Mouse (Mus musculus): ENCODE results near the gene Ryr2. TPM values are rescaled to one million over a fixed set of nuclear protein-coding genes. Genes with fewer than 3 reads are reported as not detected.

Gene Ryr2
- total and polyA plus RNA-seq, 3 experiments, result 0.11 to 0.13 TPM; not detected in 1

- in situ Hi-C loops (cut with MboI; ENCODE audit: low pct_ligation_motif_present, low pct_unique_long_range_greater_than_20kb, low sequenced_read_pairs), result no loop called here
- no peaks in the 10 kb centered on the region for H3K4me1 ChIP-seq (ENCODE audit: control insufficient read depth in 1 of 2, insufficient read depth in 2 of 2)
- no peaks in the 10 kb centered on the region for H3K79me2 ChIP-seq (replicated peaks; ENCODE audit: control insufficient read depth, extremely low read depth, insufficient read depth, poor library complexity, severe bottlenecking)
Measured at GRCm38 (mm10) chr13:11928709-11929108, 178.0 kb downstream of the Ryr2 start.

GRCm38 (mm10) chr13:11927727-11928126 lies 179.0 kb downstream of the Ryr2 start:
- Histone ChIP-seq H3K27ac (ENCODE audit: insufficient read depth, low read depth) (no peak overlapping the region), H3K4me2 (ENCODE audit: insufficient read depth, low read depth, poor library complexity, severe bottlenecking) (no peak overlapping the region), H3K27me3 (replicated peaks) (no peaks in the 10 kb centered on the region), H3K4me1 (ENCODE audit: control insufficient read depth in 1 of 2, insufficient read depth in 2 of 2) (no peaks in the 10 kb centered on the region), H3K79me2 (replicated peaks; ENCODE audit: control insufficient read depth, extremely low read depth, insufficient read depth, poor library complexity, severe bottlenecking) (no peaks in the 10 kb centered on the region), H3K4me3 (replicated peaks in 1 of 3; ENCODE audit: low read depth in 2 of 3, low read length in 2 of 3, poor library complexity in 1 of 3) (no peak overlapping the region), H3K36me3 (replicated peaks in 1 of 2; ENCODE audit: control insufficient read depth in 1 of 2, insufficient read depth in 1 of 2, low read length in 1 of 2) (no peaks in the 10 kb centered on the region), H3K9ac (ENCODE audit: insufficient read depth, low read depth) (no peak overlapping the region), H3K9me3 (replicated peaks; ENCODE audit: low read length) (no peaks in the 10 kb centered on the region)
- dilution Hi-C loops (cut with MboI; ENCODE audit: extremely low pct_ligation_motif_present, extremely low pct_unique_long_range_greater_than_20kb, low sequenced_read_pairs) (no loop called here), in situ Hi-C loops (cut with MboI; ENCODE audit: low pct_ligation_motif_present, low pct_unique_long_range_greater_than_20kb, low sequenced_read_pairs) (no loop called here)
- TF ChIP-seq RAD21 (IDR thresholded peaks at IDR 0.05; ENCODE audit: low read depth, low read length) (peak; percentile 25), JUN (IDR thresholded peaks at IDR 0.05; ENCODE audit: insufficient read depth, low read depth, low read length) (no peak), TCF12 (IDR thresholded peaks at IDR 0.05; ENCODE audit: low read depth, low read length) (no peak), RCOR1 (conservative IDR thresholded peaks at IDR 0.05; ENCODE audit: low read depth, low read length) (no peak), MEF2A (IDR thresholded peaks at IDR 0.05; ENCODE audit: borderline replicate concordance, low read depth, low read length) (no peak), SMC3 (IDR thresholded peaks at IDR 0.05; ENCODE audit: low read depth, low read length) (peak; percentile 21), MAX (IDR thresholded peaks at IDR 0.05; ENCODE audit: low read length) (no peak), USF2 (conservative IDR thresholded peaks at IDR 0.05; ENCODE audit: low read depth, low read length) (no peak), NRF1 (IDR thresholded peaks at IDR 0.05; ENCODE audit: low read depth, low read length) (no peak), MAFK (IDR thresholded peaks at IDR 0.05; ENCODE audit: insufficient replicate concordance, low read length) (no peak), POLR2AphosphoS2 (IDR thresholded peaks at IDR 0.05; ENCODE audit: low read depth, low read length) (no peak), ZNF384 (IDR thresholded peaks at IDR 0.05; ENCODE audit: low read depth, low read length) (no peak), CTCF (conservative IDR thresholded peaks at IDR 0.05 in 1 of 2, IDR thresholded peaks at IDR 0.05 in 1 of 2; ENCODE audit: low read depth in 2 of 2, low read length in 2 of 2) (peak; percentile 26 to 41; a peak in 3 of 4 replicates)
- DNase-seq (ENCODE audit: extremely low read depth), result no peak

More at GRCm38 (mm10) chr13:11928709-11929108, 178.0 kb downstream of the Ryr2 start:
- H3K27ac ChIP-seq (ENCODE audit: insufficient read depth, low read depth), result no peak overlapping the region
- TF ChIP-seq MYC (IDR thresholded peaks at IDR 0.05; ENCODE audit: low read depth, low read length) (no peak), USF2 (conservative IDR thresholded peaks at IDR 0.05; ENCODE audit: low read depth, low read length) (no peak), CHD1 (IDR thresholded peaks at IDR 0.05; ENCODE audit: low read depth, low read length) (no peak), ETS1 (conservative IDR thresholded peaks at IDR 0.05; ENCODE audit: low read depth, low read length) (no peak), ZC3H11A (IDR thresholded peaks at IDR 0.05; ENCODE audit: low read depth, low read length) (no peak), KAT2A (IDR thresholded peaks at IDR 0.05; ENCODE audit: insufficient replicate concordance, low read length) (no peak), ZKSCAN1 (IDR thresholded peaks at IDR 0.05; ENCODE audit: borderline replicate concordance, low read depth, low read length) (no peak)
- H3K9ac ChIP-seq (ENCODE audit: insufficient read depth, low read depth), result no peak overlapping the region
- H3K4me2 ChIP-seq (ENCODE audit: insufficient read depth, low read depth, poor library complexity, severe bottlenecking), result no peak overlapping the region
- dilution Hi-C loops (cut with MboI; ENCODE audit: extremely low pct_ligation_motif_present, extremely low pct_unique_long_range_greater_than_20kb, low sequenced_read_pairs), result no loop called here
- H3K27me3 ChIP-seq (replicated peaks), result no peaks in the 10 kb centered on the region
- no peaks in the 10 kb centered on the region for H3K9me3 ChIP-seq (replicated peaks; ENCODE audit: low read length)
- H3K4me3 ChIP-seq (replicated peaks in 1 of 3; ENCODE audit: low read depth in 2 of 3, low read length in 2 of 3, poor library complexity in 1 of 3), result no peak overlapping the region
- H3K36me3 ChIP-seq (replicated peaks in 1 of 2; ENCODE audit: control insufficient read depth in 1 of 2, insufficient read depth in 1 of 2, low read length in 1 of 2), result no peaks in the 10 kb centered on the region
- no peak for DNase-seq (ENCODE audit: extremely low read depth)

Measured in CH12.LX (cell line).